ENCODE assay signal across 8 mouse cellular contexts in genomic region chr17:47523211-47523682, GRCm38 (mm10). TPM values are rescaled to one million over a fixed set of nuclear protein-coding genes. Genes with fewer than 3 reads are reported as not detected.
DNase-seq lines count a peak whose midpoint lies in the region; ATAC-seq and TF ChIP-seq lines count a peak whose summit lies in the region.

No protein-coding gene starts in this region.

- no peak for ATAC-seq in forebrain, embryonic 16.5 days

- H3K9me3 ChIP-seq in forebrain, embryonic 16.5 days (ENCODE audit: control insufficient read depth, low read length) = no peaks in the 10 kb centered on the region

- H3K4me1 ChIP-seq in forebrain, embryonic 16.5 days (replicated peaks; ENCODE audit: control insufficient read depth, insufficient read depth, low read length) = peaks cover 10% of the 10 kb centered on the region

- no peaks in the 10 kb centered on the region for H3K79me2 ChIP-seq in macrophage (ENCODE audit: inconsistent target)

- intact Hi-C loops in heart, postnatal 14 days (cut with DNase I) = loop anchor here (2.0 kb wide), 1 partner anchor 72 kb away; no protein-coding TSS in a partner anchor

- WGBS in macrophage (ENCODE audit: missing documents) = 4% methylated on average over 18 of the region's 18 CpGs
- WGBS in forebrain, embryonic 16.5 days = 75% methylated on average over 18 of the region's 18 CpGs

- H3K9ac ChIP-seq in forebrain, embryonic 16.5 days (replicated peaks; ENCODE audit: low read depth, low read length) = no peak overlapping the region

- TF ChIP-seq CTCF in layer of hippocampus, adult 2 months (conservative IDR thresholded peaks at IDR 0.05) = no peak

- no peak overlapping the region for H3K4me2 ChIP-seq in forebrain, embryonic 16.5 days (ENCODE audit: low read length)

- no peak overlapping the region for H3K4me3 ChIP-seq in layer of hippocampus, adult 2 months
- H3K4me3 ChIP-seq in macrophage (ENCODE audit: inconsistent target) = no peak overlapping the region
- H3K4me3 ChIP-seq in forebrain, embryonic 16.5 days (replicated peaks; ENCODE audit: low read length) = no peak overlapping the region

- DNase-seq in layer of hippocampus, adult 2 months (ENCODE audit: low spot score in 2 of 2) = no peak
- DNase-seq in layer of hippocampus, postnatal 36 days = no peak
- peak; percentile 63 for DNase-seq in c-Kit-positive CD71-positive TER-119-positive erythroid progenitor cells, embryonic 14.5 days (ENCODE audit: low spot score)
- DNase-seq in heart, postnatal 14 days = peak; percentile 59 to 69
- DNase-seq in ovary, postnatal 36 days (ENCODE audit: low spot score) = no peak
- DNase-seq in embryo, embryonic 10 days (ENCODE audit: low spot score) = no peak

- no peaks in the 10 kb centered on the region for H3K27me3 ChIP-seq in forebrain, embryonic 16.5 days (replicated peaks; ENCODE audit: control insufficient read depth, insufficient read depth, low read length)

- no peaks in the 10 kb centered on the region for H3K36me3 ChIP-seq in macrophage (ENCODE audit: inconsistent target)
- no peaks in the 10 kb centered on the region for H3K36me3 ChIP-seq in forebrain, embryonic 16.5 days (ENCODE audit: control insufficient read depth, insufficient read depth)

- H3K27ac ChIP-seq in layer of hippocampus, adult 2 months = peak overlapping the region; percentile 86
- H3K27ac ChIP-seq in macrophage = peak overlapping the region; percentile 90
- H3K27ac ChIP-seq in forebrain, embryonic 16.5 days (ENCODE audit: low read length) = no peak overlapping the region

RNA-seq across cellular contexts. Expression of gene Ccnd3, which starts 18.4 kb away (rescaled TPM):
- 10 to 100 TPM; 33.9 to 41.8 TPM for total RNA-seq in layer of hippocampus, adult 2 months (2021)
- total RNA-seq in layer of hippocampus, postnatal 36 days (2021) = 10 to 100 TPM; 35.2 to 44.3 TPM
- total RNA-seq in heart, postnatal 14 days (2021) = 100 to 1,000 TPM in 1 of 2 experiments, 10 to 100 TPM in 1; 93.8 to 126 TPM
- 10 to 100 TPM in 15 of 26 experiments, 1 to 10 TPM in 11; 2.7 to 33.1 (median 11.7) TPM for total RNA-seq in macrophage (2018; cell fraction: chromatin; rRNA removed)
- 10 to 100 TPM; 12.4 to 62.0 (median 30.2) TPM for total RNA-seq in macrophage (2018; cell fraction: cytosol; rRNA removed)
- total RNA-seq in macrophage (2018; cell fraction: nucleus; rRNA removed) = 10 to 100 TPM in 21 of 26 experiments, 1 to 10 TPM in 5; 5.0 to 59.2 (median 19.2) TPM
- 18.7 to 28.7 TPM (median 28.1 TPM) in 3 replicates for polyA plus RNA-seq in macrophage (2018)
- polyA plus RNA-seq in forebrain, embryonic 16.5 days (2015; fragmentation: Nextera tagmentation; extraction: Ambion mirVana) = 58.5 and 66.0 TPM in 2 replicates

RNA-seq across cellular contexts. Expression of gene Taf8, which starts 21.2 kb away (rescaled TPM):
- 10 to 100 TPM; 20.5 to 26.2 TPM for total RNA-seq in layer of hippocampus, adult 2 months (2021)
- total RNA-seq in layer of hippocampus, postnatal 36 days (2021) = 10 to 100 TPM; 20.9 to 22.3 TPM
- total RNA-seq in heart, postnatal 14 days (2021) = 10 to 100 TPM; 14.9 to 15.6 TPM
- 10 to 100 TPM; 20.5 to 76.3 (median 41.5) TPM for total RNA-seq in macrophage (2018; cell fraction: chromatin; rRNA removed)
- 10 to 100 TPM in 20 of 26 experiments, 1 to 10 TPM in 6; 4.8 to 16.7 (median 13.2) TPM for total RNA-seq in macrophage (2018; cell fraction: cytosol; rRNA removed)
- total RNA-seq in macrophage (2018; cell fraction: nucleus; rRNA removed) = 10 to 100 TPM; 14.7 to 49.9 (median 28.1) TPM
- polyA plus RNA-seq in macrophage (2018) = 8.5 to 16.9 TPM (median 13.1 TPM) in 3 replicates
- polyA plus RNA-seq in forebrain, embryonic 16.5 days (2015; fragmentation: Nextera tagmentation; extraction: Ambion mirVana) = 24.9 and 25.7 TPM in 2 replicates

Comparison
In these comparisons a context has a peak if more than half of its experiments do, and no peak if none do; other contexts are left out.
1. DNase-seq: peak in c-Kit-positive CD71-positive TER-119-positive erythroid progenitor cells, embryonic 14.5 days (single experiment) and heart, postnatal 14 days (2 of 2); none in layer of hippocampus, adult 2 months (0 of 2), layer of hippocampus, postnatal 36 days (0 of 2), ovary, postnatal 36 days (single experiment) and embryo, embryonic 10 days (single experiment).